Mouse (Mus musculus): ENCODE data around the gene Lipo1.
"Not testable (repeated sequence)": the region's sequence is repeated elsewhere in the genome, so short reads cannot be mapped to it uniquely, and the experiment has no call there.

The Lipo1 gene

GRCm38 (mm10) chr19:33787359-33787758 is at the start of gene Lipo1:
TSS of gene Lipo1 (minus strand) at chr19:33787459.
- in situ Hi-C loops (cut with MboI; ENCODE audit: low sequenced_read_pairs): not testable (repeated sequence)

DNA sequence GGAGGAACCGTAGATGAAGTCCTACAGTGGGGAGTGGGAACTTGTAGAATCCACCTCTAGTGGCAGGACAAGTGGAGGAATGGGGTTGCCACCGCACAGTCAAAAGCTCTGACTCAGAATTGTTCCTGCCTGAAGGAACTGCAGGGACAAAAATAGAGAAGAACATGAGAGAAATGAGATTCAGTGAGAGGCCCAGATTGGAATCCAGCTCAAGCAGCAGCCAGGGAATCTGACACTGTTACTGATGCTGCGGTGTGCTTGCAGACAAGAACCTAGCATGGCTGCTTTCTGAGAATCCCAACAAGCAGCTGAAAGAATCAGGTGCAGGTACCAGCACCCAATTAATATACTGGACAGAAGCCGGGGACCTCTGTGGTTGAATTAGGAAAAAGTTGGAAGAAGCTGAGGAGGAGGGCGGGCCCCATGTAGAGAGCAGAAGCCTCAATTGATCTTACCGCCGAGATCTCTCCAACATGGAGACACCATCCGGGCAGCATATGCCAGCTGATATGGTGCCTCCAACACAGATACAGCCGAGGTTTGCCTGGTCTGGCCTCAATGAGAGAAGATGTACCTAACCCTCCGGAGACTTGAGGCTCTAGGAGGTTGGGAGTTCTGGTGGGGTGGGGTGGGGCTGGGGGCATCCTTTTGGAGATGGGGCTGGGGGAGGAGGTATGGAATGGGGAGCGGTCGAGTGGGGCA is 532 bp downstream of the Lipo1 start:
- in situ Hi-C loops (cut with MboI; ENCODE audit: low sequenced_read_pairs): no loop called here

- in situ Hi-C loops (cut with MboI; ENCODE audit: low sequenced_read_pairs): not testable (repeated sequence)
These were observed 25.8 kb downstream of the Lipo1 start, which contains the start of gene Lipo3 for GRCm38 (mm10) chr19:33761287-33762086. TSS of gene Lipo3 (minus strand) at chr19:33761951.

DNA sequence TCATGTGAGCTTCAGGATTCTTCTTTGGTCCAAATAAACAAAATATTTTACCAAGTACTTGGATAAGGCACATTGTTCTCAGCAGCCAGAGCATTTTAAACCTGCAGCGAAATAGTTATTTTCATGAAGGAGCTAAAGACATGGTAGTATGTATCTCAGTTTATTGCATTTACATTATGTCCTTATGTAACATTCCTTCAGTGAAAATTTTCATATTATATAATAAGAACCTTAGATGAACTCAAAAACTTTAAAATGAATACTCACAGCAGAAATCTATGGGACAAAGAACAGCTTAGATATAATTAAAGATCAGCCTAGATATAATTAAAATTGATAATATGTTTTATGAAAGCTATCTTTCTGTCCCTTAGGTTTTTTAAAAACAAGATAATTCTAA is 36.0 kb downstream of the Lipo1 start, which contains the start of gene Lipo2:
TSS of gene Lipo2 (minus strand) at position 101 of the 400 bp plus-strand sequence.
- in situ Hi-C loops (cut with MboI; ENCODE audit: low sequenced_read_pairs): not testable (repeated sequence)
